Mouse (Mus musculus) spleen, postnatal 10 days (tissue): Measurements from ENCODE around the gene Tubgcp2.
A peak's percentile ranks its signal among the peaks of the same experiment; 100 is the strongest.

Experiments used
- DNase-seq, 2 experiments: peaks; one replicate each; pipeline ENCODE4 v3.0.0; 2021 to 2022; ENCODE audit warnings: low spot score in 2 of 2

Gene Tubgcp2

GRCm38 (mm10) chr7:139949893-139950282 is 86.6 kb downstream of the Tubgcp2 start:
- DNase-seq = peak in 1 of 2 experiments; percentile 47

GRCm38 (mm10) chr7:139946032-139946431 is 90.4 kb downstream of the Tubgcp2 start:
- no peak for DNase-seq
